Mouse (Mus musculus) skeletal muscle tissue, postnatal 0 days (tissue): ENCODE measurements around the gene Iqsec3. TPM values are rescaled to one million over a fixed set of nuclear protein-coding genes. Genes with fewer than 3 reads are reported as not detected.

ENCODE experiments used
- microRNA-seq, 2 experiments: library from miRNA; unstranded; fragments of <30 nt; microRNA quantifications; one replicate each; pipeline ENCODE4; 2016
- polyA plus RNA-seq: library from polyadenylated mRNA; unstranded; fragments of >200 nt; fragmentation: Nextera tagmentation; extraction: Ambion mirVana; gene quantifications from 2 replicates; pipeline ENCODE4 v1.2.1, GENCODE M21; 2015

Gene Iqsec3
- polyA plus RNA-seq = 1.4 TPM in 2 replicates

GRCm38 (mm10) chr6:121473093-121473821 is at the start of gene Iqsec3:
Iqsec3 (minus strand) TSS chr6:121473678.

GRCm38 (mm10) chr6:121343026-121343770 is 130.3 kb downstream of the Iqsec3 start, which contains the start of gene Slc6a12:
Slc6a12 (plus strand) TSS chr6:121343076.

Small RNA genes lying within 50 kb of the gene (microRNA-seq; reads per million reads assigned to microRNA genes)
- gene Gm24855 = 0 reads per million in 2 experiments

Other genes starting within 250 kb of the Iqsec3 start
- gene Usp18, start 227.8 kb downstream of the Iqsec3 start, polyA plus RNA-seq = 3.8 and 4.5 TPM in 2 replicates
- 29.2 and 31.2 TPM in 2 replicates for gene Slc6a13, start 173.5 kb downstream of the Iqsec3 start, polyA plus RNA-seq
- gene Slc6a12, start 130.6 kb downstream of the Iqsec3 start, polyA plus RNA-seq = 0.27 and 0.37 TPM in 2 replicates
- 0.38 and 0.56 TPM in 2 replicates for gene A2m, start 161.7 kb upstream of the Iqsec3 start, polyA plus RNA-seq